Mouse (Mus musculus): ENCODE results near the gene Map10. TPM values are rescaled to one million over a fixed set of nuclear protein-coding genes. Genes with fewer than 3 reads are reported as not detected.

Map10 gene
- total RNA-seq, 2 experiments from 2014 or later = 0.57 to 1.2 TPM

DNA sequence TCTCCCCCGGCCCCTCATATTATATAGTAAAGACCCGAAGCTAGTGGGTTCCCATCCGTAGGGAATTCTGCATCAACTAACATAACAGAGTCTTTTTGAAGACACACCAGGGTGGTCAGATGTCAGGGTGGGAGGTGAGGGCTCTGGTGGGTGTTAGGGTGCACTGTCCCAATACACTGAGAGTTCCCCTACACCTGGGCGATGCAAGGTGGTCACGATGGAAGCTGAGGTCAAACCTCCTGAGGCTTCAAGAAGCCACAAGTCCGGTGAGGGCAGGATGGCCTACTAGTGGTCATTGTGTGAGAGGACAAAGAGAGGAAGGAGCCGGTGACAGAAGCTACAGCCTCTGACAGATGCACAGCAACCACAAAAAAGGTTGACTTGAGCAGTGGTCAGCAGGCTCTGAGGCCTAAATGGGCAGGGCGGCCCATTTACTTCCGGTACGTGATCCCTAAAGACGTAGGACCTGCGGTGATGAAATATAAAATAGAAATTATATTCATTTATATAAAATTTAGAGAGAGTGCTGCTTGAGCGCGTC lies 389 bp upstream of the Map10 start:
- no peak for ATAC-seq (replicated peaks; ENCODE audit: poor library complexity, severe bottlenecking)

DNA sequence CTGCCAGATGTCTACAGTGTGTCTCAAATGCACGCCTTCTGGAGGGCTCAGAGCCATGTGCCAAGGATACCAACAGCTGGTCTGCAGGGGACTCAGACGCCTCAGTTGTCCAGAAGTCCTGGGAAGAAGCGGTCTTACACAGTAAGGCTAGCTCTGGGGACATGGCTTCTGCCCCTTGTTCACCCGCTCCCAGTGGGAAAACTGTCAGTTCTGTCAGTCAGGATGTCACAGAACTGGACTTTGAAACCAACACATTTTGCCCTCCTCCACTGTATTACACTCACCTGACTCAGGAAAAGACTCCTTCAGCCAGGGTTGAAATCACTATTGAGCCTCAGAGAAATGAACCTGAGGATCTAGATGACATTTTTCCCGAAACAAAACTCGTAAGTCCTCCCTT lies 802 bp downstream of the Map10 start:
- no peak for ATAC-seq (replicated peaks; ENCODE audit: poor library complexity, severe bottlenecking)

DNA sequence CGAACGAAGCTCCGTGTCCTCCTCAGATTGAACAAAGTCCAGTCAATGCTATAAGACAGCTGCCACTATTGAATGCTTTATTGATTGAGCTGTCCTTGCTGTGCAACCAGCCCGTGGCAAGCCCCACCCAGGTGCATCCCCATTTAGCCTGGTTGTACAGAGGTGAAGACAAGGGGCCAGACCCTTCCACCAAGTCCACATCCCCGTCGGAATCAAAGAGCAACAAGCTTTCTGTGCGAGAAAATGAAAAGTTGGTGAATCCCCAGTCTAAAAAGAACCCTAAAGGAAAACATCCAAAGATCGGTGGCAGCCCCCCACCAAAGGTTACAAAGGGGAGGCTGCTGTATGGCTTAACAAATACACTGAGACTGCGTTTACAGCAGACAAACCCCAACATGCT lies 1.3 kb downstream of the Map10 start:
- no peak for ATAC-seq (replicated peaks; ENCODE audit: poor library complexity, severe bottlenecking)

DNA sequence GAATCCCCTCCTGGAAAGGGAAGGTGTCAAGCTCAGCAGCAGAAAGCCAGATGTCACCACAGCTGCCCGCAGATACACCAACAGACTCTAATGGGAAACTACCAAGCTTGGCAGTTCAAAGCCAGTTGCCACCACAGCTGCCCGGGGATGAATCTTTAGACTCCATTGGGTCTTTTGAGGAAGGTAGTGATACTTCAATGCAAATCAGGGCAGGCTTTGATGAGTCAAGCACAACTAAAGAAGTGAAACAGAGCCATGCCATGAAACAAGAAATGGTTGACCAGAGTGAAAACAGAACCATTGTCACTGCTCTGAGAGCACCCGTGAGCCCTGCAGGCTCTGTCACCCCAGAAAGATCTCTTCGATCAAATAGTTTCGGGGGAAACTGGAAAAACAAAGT lies 1.8 kb downstream of the Map10 start:
- ATAC-seq (replicated peaks; ENCODE audit: poor library complexity, severe bottlenecking) = no peak

DNA sequence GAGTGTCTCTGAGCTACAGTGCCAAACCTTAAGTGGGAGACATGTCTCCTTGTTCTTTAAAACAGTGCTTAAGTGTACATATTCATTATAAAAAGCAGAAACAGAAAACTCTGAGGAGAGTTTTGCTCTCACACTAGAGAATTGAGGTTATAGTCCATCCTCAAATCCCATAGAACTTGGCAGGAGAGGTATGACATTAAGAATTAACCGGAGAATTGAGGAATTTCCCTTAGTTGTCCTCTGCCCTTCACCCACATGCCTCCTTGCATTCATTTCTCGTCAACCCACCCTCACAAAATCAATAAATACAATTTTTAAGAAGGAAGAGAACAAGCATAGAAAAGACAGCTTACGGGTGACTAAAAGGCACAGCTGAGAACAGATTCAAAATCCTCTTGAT lies 6.2 kb downstream of the Map10 start:
- no peak for ATAC-seq (replicated peaks; ENCODE audit: poor library complexity, severe bottlenecking)

DNA sequence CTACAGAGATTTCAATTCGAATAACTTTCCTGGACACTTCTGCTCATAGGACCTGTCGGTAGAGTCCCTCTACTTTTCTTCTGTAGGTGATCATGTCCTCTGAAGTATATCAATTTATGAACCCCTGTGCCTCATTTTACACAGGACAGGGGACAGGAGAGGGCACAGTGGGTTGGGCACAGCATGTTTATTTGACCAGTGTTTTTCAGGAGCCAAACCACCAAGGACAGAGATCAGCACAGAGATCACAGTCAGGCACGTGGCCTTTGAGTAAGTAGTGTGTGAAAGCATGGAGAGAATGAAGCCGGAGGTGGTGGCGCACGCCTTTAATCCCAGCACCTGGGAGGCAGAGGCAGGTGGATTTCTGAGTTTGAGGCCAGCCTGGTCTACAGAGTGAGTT lies 7.9 kb downstream of the Map10 start:
- no peak for ATAC-seq (replicated peaks; ENCODE audit: poor library complexity, severe bottlenecking)

DNA sequence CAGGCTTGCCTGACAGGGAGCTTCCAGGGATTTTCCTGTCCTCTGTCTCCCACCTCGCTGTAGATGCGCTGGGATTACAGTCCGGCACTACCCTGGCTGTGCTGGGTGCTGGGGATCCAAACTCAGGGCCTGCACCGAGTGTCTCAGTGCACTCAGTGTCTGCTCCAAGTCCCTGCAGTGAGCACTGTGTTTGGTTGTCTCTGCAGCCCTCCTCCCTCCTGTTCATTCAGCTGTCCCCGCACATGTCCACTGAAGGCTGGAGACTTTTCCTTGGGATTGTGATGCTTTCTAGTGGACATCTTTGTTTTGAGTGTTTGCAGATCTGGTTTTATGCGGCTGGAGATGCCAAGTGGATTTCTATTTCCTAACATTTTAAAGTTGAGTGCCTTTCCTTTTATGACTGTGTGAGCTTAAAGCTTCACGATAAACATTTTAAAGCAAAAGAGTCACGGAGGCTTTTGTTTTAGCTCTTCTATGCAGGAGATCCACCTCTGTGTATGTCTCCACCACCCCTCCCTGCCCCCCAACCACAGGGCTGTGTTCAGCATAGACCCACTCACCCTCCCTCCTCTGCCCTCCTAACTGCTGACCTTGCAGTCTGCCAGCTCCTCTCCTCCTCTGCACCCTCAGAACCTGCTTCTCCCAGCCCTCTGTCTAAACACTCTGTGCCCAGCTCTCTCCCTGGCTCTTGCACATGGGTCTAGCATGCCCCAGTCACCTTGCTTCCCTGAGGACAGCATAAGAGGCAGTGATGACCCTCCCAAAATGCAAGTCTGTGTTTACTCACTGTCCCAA lies 9.4 kb downstream of the Map10 start:
- no peak for ATAC-seq (replicated peaks; ENCODE audit: poor library complexity, severe bottlenecking)

DNA sequence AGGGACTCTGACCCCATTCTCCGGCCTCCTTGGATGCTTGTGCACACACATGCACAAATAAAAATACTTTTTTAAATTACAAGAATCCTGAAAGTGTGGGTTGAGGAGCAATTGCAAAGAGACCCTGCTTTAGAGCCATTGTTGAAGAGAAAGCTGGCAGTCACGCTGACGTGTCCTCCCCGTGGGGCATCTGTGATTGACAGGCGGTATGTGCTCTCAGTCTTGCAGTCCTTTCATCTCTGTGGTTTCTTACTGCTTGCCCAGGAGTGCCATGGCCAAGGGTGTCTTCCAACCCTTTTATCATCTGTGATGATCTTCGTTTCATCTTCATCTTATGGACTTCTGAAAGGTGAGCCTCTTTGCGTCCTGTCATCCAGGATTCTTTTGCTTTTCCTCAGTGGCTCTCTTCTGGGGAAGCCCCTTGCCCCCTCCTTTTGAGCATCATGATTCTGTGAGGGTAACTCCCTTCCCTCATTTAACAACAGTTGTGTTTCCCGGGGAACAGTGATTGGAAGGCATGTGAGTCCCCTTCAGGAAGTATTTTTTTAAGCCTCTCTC lies 11.3 kb downstream of the Map10 start:
- ATAC-seq (replicated peaks; ENCODE audit: poor library complexity, severe bottlenecking) = no peak

DNA sequence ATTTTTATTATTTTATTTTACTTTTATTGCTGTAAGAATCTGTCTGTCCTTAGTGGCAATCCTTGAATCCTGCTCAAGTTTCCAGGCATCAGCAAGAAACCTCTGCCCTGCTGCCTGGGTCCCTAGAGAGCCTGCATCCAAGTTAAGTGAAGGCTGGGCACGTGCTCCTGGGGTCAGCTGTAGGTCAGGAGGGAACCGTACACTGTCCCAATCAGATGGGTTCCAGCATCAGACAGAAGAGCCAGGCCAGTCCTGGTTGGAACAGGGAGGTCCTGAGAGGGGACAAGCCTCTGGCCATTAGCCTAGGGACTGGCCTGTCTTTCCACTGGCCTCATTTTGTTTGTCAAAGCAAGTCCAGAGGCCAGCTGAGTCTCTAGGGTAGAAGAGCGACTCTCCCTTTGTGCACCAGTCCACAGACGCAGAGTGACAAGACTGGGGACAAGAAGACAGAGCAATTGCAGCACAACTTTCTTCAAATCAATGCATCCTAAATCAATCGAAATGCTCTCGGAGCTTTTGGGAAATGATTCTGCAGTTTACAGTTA lies 15.7 kb downstream of the Map10 start:
- no peak for ATAC-seq (replicated peaks; ENCODE audit: poor library complexity, severe bottlenecking)

DNA sequence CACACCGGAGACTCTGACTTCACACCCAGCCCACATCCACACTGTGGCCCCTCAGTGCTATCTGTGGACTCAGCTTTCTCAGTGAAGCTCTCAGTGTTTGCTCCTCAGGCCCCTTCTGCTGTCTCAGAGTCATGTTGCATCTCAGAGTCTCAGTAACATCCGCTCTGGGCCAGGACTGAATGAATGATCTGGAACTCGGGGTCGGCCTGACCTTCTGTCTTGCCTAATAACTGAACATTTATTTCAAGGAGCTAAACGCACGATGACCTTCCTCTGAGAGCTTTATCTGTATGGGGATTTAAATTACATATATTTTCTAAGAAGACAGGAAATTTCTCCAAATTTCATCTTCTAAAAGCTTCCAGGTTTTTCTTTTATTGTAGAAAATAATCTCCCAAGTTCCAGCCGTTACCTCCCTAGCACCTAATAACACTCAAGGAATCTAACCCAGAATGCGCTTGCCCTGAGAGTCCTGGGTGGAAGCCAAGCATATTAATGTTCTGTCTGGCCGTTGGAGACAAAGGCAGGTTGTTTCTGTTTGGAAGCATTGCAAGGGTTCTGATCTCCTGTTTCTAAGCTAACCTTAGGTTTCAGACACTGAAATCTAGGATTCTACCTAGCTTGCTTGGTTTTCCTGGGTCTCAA lies 16.7 kb downstream of the Map10 start:
- ATAC-seq (replicated peaks; ENCODE audit: poor library complexity, severe bottlenecking) = no peak

DNA sequence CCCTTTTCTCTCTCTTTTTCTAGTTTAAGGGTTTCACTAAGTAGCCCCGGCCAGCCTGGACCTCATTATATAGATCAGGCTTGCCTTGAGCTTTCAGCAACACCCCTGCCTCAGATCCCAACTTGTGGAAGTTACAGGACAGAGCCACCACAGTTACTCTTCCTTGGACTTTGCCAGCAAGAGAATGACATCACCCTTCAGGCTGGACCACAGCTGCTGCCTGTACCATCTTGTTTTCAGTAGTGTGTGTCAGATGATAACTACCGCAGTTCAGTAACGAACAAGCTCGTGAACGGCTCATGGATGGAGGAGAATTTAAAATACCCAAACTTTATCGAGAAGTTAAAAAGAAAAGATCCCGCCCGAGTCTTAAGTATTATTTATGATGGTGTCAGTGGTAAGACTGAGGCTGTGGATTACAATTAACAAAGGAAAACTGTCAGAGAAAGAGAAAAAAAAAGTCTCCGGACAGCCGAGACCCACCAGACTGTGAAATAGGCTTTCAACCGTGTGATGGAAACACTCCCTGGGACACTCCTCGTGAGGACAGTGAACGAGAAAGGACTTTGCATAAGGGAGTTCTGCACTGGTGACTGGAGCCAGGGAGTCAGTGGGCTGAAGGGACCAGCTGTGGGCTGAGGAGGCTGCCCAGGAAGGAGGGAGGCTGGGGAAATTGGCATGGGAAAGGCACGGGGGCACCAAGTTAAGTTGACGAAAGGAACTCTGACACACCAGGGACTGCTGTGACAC lies 20.7 kb downstream of the Map10 start:
- no peak for ATAC-seq (replicated peaks; ENCODE audit: poor library complexity, severe bottlenecking)

DNA sequence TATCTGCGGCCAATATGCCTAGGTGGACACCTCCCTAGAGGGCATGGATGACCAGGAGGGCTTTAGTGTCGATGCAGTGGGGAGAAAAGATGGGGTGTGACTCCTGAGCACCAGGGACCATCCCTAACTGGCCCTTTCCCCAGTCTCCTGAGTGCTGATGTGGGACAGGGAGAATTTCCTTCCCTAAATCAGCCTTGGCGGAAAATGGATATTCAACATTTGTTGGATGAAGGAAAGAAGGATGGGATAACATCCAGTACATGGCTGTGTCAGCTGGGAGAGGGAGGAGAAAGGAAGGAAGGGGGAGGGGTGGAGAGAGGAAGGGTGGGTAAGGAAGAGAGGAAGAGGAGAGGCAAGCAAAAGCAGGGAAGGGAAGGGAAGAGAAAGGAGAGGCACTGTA lies 21.3 kb downstream of the Map10 start:
- no peak for ATAC-seq (replicated peaks; ENCODE audit: poor library complexity, severe bottlenecking)

DNA sequence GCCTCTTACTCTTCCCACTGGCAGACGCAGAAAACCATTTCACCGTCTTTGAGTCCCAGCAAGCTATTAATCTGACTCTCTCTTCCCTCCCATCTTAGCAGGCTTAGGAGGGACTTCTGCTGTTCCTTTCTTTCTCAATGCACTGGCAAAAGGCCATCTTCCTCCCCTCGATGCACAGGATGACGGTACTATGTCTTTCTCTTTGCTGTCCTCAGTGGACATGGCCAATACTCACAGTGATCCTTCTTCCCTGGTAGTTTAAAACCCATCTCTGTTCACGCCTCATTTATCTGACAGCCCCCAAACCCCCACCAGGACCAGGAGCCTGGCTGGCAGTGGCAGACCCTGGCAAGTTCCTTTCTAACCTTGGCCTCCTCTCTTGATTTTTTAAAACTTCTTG lies 22.8 kb downstream of the Map10 start:
- ATAC-seq (replicated peaks; ENCODE audit: poor library complexity, severe bottlenecking) = no peak

DNA sequence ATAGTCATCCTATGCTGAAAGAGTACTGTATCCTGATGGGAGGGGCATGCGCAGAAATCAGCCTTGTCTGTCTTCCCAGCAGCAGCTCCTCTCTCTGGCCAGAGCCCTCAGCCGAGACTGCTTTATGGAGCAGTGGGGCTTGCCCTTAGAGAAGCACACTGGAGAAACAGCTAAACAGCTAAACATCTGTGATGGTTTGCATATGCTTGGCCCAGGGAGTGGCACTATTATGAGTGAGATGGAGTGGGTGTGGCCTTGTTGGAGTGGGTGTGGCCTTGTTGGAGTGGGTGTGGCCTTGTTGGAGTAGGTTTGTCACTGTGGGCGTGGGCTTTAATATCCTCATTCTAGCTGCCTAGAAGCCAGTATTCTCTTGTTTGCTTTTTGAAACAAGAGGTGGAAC lies 23.6 kb downstream of the Map10 start:
- no peak for ATAC-seq (replicated peaks; ENCODE audit: poor library complexity, severe bottlenecking)

DNA sequence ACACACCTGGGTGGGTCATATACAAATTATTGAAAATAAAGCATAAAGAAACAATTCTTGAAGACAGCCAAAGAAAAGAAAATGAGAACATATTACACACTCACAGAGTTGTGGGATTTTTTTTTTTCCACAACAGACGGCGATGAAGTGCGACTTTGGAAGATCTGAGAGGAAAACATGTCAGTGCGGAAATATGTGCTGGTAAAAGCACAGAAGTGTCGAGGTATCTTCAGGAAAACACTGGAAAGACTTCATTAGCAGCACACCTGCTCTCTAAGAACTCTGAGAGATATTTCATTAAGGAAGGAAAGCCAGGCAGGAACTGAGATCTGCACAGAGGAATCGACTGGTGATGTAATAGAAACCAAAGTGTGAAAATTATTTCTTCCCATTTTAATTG lies 26.3 kb downstream of the Map10 start:
- no peak; the same call in 1 of the 2 replicates for ATAC-seq (replicated peaks; ENCODE audit: poor library complexity, severe bottlenecking)

DNA sequence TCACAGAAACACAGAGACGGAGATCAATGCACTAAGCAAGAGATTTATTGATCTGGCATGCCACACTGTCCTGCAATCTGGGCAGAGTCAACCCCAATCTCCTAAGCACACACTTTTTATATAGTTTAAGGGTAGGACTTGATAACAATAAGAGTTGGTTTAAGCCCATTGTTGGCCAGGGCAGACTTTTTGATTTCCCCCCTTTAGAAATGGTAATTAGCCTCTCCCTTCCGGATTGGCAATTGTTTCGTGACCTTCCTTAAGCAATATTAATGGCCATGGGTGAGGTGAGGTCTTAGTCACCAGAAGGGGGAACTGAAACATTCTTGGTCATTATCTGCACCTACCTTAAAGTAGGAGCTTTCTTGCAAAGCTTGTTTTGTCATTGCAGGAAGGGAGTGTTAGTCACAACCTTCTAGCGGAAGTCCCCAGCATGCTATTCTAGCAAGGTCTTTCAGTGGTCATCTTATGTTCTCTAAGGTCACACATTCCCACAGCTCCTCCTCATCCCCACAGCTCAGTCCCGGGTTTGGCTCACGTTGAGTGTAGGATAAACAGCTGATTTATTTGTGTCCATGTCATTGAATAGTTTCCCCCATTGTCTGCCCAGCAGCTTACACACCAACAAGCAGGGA lies 29.9 kb downstream of the Map10 start:
- ATAC-seq (replicated peaks; ENCODE audit: poor library complexity, severe bottlenecking) = peak; percentile 82

DNA sequence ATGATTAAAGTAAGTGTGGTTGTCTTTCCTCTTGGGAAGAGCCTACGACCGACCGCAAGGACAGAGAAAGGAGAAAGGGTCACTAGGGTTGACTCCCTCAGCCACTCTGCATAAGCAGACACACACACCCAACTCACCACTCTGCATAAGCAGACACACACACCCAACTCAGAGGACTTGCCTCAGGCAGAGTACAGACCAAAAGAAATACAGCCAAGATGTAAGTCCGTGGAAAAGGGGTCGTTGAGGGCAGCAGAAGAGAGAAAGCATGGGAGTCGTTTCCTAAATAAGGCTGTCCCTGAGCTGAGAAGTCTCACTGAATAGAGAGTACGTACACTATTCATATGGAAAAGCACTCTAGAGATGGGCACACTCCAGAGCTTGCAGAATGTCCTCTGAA lies 30.8 kb downstream of the Map10 start:
- no peak for ATAC-seq (replicated peaks; ENCODE audit: poor library complexity, severe bottlenecking)

DNA sequence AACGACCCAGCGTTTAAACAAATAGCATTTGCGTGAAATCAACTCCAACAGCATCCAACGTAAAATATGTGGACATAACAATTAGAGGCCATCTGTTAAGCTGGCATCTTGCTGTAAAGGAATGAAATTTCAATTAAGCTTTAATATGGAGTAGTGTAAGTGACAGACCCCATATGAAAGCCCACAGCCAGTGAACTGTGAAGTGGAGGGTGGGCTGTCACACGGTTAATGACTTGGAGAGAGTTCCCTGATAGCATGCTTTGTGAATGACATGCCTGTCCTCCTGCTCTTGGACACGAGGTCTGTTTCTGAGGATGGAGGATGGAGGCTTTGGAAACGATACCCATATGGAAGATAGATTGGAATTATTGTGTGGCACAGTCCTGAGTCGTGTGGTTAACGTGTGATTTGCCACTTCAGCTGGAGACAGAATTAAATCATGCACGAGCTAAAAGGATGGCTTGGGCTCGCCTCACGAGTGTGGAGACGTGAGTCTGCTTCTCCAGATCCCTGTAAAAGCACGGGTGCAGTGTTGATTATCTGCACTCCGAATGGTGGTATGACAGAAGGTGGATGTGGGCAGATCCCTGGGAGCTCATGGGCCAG lies 33.4 kb downstream of the Map10 start:
- ATAC-seq (replicated peaks; ENCODE audit: poor library complexity, severe bottlenecking) = no peak

DNA sequence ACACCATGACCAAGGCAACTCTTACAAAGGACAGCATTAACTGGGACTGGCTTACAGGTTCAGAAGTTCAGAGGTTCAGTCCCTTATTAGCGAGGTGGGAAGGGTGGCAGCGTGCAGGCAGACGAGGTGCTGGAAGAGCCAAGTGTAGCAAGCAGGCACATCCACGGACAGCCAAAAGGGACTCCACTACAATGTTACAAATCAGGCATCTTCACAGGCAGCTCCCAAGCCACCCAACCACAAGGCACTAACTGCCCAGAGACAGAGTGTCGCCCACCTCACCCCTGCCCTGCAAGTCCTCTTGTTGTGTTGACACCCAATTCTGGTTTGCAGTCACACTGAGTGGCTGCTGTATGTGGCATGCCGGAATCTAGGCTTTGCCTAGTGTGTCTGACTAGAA lies 34.8 kb downstream of the Map10 start:
- ATAC-seq (replicated peaks; ENCODE audit: poor library complexity, severe bottlenecking) = no peak

DNA sequence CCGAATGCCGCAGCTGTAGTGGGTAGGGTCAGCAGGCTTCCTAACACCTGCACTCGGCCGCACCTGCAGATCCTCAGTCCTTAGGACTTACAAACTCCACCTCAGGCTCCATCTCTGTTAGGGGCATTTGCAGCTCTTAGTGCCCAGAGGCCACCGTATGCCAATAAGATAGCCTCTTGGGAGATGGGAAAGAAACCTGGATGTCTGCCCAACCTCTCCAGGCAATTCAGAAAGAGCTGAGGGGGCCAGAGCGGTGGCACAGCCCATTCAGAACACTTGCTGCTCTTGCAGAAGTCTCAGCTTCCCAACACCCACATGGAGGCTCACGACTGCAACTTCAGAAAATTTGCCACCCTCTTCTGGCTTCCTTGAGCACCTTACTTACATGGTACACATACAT lies 36.2 kb downstream of the Map10 start:
- no peak for ATAC-seq (replicated peaks; ENCODE audit: poor library complexity, severe bottlenecking)
